Mouse (Mus musculus) T-helper 1 cell (primary cell): ENCODE data around the gene Cntnap2.
"Not testable (repeated sequence)": the region's sequence is repeated elsewhere in the genome, so short reads cannot be mapped to it uniquely, and the experiment has no call there.

ENCODE experiments used
- in situ Hi-C: fragments of 300-600 bp; cut with MboI, MseI; formaldehyde crosslinking; loops from one replicate; pipeline ENCODE4 v1.15.1; 2025; ENCODE audit warnings: high pct_unique_total_duplicates

Cntnap2 gene

DNA sequence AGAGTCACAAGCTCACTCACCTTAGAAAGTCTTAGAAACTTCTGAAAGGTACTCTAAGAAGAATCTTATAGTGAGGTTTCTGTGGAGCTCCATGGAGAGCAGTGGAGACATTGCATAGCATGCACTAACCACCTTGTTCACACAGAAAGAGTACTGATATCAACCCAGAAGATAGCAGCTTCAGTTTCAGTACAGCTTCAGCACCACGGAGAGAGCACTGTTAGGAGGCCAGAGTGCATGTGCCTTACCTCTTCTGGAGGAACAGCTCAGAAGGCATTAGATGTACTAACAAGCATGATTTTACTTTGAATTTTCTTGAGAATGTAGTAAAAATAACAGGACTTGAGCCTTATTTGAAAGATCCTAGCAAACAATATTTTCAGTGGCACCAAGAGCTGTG is 2074.9 kb downstream of the Cntnap2 start:
- in situ Hi-C loops, result not testable (repeated sequence)

DNA sequence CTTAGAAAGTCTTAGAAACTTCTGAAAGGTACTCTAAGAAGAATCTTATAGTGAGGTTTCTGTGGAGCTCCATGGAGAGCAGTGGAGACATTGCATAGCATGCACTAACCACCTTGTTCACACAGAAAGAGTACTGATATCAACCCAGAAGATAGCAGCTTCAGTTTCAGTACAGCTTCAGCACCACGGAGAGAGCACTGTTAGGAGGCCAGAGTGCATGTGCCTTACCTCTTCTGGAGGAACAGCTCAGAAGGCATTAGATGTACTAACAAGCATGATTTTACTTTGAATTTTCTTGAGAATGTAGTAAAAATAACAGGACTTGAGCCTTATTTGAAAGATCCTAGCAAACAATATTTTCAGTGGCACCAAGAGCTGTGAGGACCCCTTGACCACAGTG is 2093.9 kb downstream of the Cntnap2 start:
- in situ Hi-C loops, result loop anchor here (5.0 kb wide), 1 partner anchor 41 kb away; no protein-coding TSS in a partner anchor

- in situ Hi-C loops, result not testable (repeated sequence)
Measured at GRCm38 (mm10) chr6:47174580-47175294, 2115.6 kb downstream of the Cntnap2 start.

DNA sequence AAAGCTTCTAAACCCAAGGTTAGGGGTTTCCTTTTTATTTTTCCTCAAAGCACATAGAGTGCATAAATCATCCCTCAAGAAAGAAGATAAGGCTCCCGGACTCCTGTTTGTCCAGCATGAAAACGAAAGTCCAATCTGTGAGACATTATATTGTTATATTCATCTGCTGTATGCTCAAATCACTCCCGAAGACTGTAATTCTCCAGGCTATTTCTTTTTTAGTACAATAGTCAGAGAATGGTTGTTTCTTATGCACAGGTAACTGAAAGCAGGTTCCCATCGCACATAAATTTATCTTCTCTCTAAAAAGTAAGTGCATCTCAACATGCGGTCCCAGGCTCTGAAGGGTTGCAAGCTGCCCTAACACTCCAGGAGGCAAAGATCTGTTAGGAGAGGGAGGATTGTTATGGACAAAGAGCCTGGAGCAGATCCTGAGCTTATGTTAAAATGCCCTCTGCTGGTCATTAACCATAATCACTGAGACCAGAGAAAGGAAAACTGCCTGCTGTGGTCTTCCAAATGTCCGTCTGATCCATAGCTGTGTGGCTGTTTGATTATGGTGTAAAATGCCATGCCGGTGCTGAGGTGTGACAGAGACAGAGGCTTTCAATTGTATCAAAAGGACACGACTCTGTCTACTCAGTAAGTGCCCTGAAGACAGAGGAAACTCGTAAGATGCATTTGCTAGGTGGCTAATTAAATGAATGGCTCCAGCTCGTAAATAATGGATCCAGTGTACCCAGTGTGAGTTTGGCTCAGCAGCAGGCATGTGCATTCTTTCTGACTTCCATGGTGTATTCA is 2116.4 kb downstream of the Cntnap2 start:
- in situ Hi-C loops, result not testable (repeated sequence)

DNA sequence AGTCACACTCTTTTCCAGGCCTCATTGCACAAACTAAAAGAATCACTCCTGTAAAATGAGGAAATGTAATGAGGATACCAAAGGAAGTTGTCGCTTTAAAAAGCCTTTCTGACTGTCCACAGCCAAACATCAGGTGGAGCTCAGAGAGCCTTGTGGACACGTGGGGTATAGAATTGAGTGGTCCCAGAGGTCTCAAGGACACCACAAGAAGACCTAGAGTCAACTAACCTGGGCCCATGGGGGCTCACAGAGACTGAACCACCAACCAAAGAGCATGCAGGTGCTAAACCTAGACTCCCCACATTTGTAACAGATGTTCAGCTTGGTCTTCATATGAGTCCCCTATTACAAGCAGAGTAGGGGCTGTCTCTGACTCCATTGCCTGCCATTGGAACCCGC is 2117.0 kb downstream of the Cntnap2 start:
- in situ Hi-C loops, result not testable (repeated sequence)

GRCm38 (mm10) chr6:47181372-47181771 is 2122.2 kb downstream of the Cntnap2 start:
- in situ Hi-C loops, result not testable (repeated sequence)

DNA sequence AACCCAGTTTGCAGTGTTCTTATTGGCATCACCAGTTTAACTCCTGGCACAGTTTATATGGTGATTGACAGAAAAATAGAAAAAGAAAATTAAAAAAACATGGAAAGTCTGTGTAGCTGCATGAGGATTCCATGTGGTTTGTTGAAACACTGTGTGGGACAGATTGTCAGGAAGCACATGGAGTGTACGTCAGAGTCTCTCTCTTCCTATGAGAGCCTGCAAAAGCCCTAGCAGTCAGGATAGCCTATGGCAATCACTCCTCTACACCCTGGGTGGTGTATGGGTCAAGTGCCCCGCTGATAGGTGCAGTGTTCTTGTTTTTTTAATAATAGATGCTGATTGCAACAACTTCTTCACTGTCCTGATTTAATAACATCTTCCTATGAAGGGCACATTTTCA is 2123.1 kb downstream of the Cntnap2 start:
- in situ Hi-C loops, result no loop called here

- in situ Hi-C loops, result no loop called here
Measured at GRCm38 (mm10) chr6:47182756-47183155, 2123.6 kb downstream of the Cntnap2 start.

DNA sequence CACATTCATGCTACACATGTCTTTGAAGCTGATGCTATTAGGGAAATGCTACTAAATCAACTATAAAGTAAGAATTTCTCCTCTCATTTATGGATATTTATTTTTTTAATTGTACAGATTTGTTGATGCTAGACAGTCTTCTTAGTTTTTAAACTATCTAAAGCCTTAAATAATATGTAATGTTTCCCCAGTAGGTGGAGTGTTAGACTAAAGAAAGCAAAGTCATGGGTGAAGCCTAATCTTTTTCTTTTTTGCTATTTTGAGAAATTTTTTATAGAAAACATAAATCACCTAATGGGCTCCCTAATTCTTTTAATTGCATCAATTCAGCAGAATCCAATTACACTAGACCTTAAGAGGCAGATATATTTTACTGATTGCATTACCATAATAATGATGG is 2124.7 kb downstream of the Cntnap2 start:
- in situ Hi-C loops, result not testable (repeated sequence)

DNA sequence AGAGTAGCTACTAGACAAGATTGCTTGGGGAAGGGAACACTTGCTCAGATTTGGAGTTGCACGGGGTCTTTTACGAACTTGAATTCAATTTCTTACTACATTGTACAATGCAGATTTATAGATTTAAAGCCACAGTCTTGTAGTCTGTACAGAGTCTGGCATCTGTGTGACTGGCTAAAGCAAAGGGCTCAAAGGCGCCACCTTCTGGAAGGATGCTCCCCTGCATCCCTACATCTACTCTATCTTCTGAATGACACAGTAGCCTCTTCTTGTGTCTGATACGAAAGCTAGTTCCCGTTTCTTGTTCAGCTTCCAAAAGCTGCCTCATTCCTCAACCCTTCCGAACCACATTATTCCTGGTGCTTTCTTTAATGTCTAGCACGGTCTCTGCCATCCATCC is 2129.0 kb downstream of the Cntnap2 start:
- in situ Hi-C loops, result no loop called here

DNA sequence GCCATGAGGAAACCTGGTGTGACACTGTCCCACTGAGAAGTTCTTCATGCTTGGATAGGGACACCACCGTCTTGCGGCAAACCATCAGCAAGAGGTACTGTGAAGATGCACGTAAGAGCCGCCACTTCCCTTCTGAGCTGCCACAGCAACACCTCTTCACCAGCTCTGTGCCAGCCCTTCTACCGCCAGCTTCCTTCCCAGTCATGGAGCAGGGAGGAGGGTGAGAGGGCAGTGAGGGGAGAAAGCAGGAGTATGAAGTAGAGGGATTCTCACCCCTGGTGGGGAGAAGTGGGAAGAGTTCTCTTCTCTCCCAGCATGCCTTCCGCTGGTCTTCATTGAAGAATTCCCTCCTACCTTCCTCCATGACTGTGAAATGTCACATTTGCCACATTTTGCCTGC is 2129.4 kb downstream of the Cntnap2 start:
- in situ Hi-C loops, result not testable (repeated sequence)

- in situ Hi-C loops, result loop anchor here (10.0 kb wide), 1 partner anchor 555 kb away; no protein-coding TSS in a partner anchor
Measured at GRCm38 (mm10) chr6:47190282-47190681, 2131.1 kb downstream of the Cntnap2 start.

DNA sequence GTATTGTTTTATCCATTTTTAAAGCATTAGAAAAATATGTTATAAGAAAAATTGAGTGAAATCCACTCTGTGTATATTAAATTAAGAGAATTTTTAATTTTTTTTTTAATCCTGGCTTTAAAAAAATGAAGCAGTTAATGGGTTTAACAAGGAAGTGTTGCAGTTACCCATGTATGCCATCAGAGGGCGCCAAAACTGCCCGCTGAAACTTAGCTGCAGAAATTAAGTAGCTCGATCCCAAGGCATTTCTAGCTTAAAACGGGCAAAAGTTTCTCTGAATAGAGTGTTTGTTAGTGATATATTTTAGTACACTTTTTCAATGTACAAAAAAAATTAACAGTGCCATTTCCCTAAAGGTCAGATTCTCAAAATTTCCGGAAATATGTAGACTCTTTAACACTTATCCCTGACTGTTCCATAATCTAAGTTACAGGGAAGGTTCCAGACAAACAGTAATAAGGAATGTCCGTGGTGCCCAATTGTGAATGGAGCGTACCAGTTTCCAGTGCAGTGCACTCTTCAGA is 2132.2 kb downstream of the Cntnap2 start:
- in situ Hi-C loops, result loop anchor here (10.0 kb wide), 1 partner anchor 553 kb away; no protein-coding TSS in a partner anchor

DNA sequence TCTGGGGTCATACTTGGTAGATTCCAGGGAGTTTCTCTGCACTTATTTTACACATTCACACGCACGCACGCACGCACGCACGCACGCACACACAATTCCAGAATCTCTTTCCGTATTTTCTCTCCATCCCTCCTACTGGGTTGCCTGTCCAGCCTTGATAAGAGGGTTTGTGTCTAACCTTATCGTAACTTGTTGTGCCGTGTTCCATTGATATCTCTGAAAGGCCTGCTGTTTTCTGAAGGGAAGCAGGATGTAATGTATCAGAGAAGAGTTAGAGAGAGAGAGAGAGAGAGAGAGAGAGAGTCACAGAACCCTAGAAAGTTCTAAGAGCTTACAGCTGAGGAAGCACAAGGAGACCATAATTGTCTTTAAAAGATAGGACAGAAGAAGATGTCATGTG is 2132.8 kb downstream of the Cntnap2 start:
- in situ Hi-C loops, result loop anchor here (10.0 kb wide), 1 partner anchor 553 kb away; no protein-coding TSS in a partner anchor

GRCm38 (mm10) chr6:47192478-47192877 is 2133.3 kb downstream of the Cntnap2 start:
- in situ Hi-C loops, result loop anchor here (10.0 kb wide), 1 partner anchor 552 kb away; no protein-coding TSS in a partner anchor

DNA sequence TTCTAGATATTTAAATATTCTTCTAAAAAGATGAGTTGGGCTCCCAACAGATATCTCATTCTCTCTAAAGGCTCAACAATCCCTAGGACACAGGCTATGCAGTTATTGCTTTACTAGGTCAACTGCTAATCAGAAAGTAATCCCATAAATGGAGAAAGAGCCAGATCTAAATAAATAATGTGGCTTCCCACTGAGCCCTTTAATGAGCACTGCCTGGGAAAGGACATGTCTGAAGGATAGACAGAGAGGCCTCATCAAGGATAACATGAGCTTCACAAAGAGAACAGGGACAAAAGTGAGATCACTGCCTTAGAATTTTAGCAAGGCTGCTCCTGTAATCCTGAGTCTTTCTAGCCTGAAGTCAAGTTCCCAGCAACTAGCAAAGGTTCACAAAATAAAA is 2138.4 kb downstream of the Cntnap2 start:
- in situ Hi-C loops, result loop anchor here (10.0 kb wide), 1 partner anchor 547 kb away; no protein-coding TSS in a partner anchor

DNA sequence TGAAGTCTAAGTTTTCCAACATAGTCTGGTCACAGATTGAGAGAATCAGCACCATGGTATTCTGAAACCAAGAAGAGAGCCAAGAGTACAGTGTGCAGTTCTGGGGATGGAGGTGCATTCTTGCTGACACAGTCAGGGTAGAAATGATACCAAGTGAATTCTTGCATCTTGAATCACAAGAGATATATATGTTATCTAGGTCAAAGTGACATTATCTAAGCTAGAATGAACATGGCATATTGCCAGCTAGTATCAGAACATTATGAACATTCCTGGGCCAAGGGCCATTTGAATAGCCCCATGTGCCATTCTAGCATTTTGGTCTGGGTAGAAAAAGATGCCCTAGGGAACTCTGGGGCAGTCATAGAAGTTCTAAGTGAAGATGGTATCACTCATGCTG is 2141.5 kb downstream of the Cntnap2 start:
- in situ Hi-C loops, result loop anchor here (5.0 kb wide), 1 partner anchor 467 kb away; no protein-coding TSS in a partner anchor

DNA sequence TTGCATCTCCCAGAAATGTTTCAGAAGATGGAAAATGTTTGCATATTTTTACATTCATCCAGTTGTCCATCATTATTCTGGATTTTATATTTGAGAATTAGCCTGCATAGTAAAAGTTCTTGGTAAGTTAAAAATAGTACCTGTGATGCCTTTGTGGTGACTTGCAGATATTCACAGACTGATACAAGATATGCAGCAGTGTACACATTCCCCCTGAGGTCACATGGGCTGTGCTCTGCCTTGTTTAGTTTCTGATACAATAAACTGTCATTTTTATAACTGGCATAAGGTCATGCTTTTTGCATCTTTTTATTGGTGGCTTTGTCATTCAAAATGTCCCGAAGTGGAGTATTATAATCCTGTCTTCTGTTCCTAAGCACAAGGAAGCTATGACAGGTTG is 2148.9 kb downstream of the Cntnap2 start:
- in situ Hi-C loops, result no loop called here

DNA sequence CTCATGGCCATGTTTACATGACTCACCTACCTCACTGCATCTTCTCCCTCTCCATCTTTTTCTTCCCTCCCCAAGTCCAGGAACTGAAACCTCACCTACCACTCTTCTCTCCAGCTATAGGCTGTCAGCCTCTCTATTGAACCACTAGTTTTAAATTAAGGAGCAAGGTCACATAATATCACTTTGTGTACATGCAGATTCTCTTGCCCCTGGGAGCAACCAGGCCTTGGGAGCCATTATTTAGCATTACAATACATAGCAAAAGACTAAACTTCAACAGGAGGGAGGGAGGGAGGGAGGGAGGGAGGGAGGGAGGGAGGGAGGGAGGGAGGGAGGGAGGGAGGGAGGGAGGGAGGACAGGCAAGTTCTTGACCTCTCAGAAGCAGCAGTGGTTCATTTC is 2155.6 kb downstream of the Cntnap2 start:
- in situ Hi-C loops, result no loop called here

DNA sequence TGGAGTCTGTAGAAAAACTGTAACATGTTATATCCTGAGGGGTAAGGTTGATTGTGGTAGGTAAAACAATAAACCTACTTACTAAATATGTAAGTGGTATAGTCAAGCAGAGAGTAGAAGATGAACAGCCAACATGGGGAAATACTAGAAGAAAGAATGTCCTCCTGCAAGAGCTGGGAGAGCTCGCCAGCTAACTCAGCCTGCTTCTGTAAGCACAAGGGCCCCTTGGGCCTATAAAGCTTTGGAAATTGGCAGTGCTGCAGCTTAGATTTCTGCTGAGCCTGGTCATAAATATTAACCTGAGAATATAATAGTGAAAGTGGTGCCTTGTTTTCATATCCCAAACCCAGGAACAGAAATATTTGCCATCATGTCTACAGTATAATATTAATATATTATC is 2164.4 kb downstream of the Cntnap2 start:
- in situ Hi-C loops, result not testable (repeated sequence)

- in situ Hi-C loops, result not testable (repeated sequence)
Measured at GRCm38 (mm10) chr6:47225391-47225790, 2166.2 kb downstream of the Cntnap2 start.

DNA sequence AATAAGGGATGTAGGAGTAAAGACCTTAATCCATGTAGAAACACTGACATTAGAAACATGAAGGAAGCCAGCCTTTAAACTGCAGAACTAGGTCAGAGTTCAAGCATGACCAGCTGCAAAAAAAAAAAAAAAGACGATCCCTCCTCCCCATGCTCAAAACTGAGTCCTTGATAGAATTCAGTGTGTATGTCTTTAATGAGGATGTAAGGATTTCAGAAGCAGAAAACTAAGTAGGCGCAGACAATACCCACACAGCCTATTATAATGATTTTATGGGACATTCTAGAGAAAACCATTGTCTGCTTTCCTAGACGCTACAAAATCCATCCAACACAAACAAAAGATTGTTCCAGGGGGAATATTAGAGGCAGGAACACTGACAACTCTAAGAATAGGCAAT is 2168.4 kb downstream of the Cntnap2 start:
- in situ Hi-C loops, result no loop called here
